Mouse (Mus musculus) stomach, embryonic 14.5 days (tissue): ENCODE results near the gene Tekt3. TPM values are rescaled to one million over a fixed set of nuclear protein-coding genes. Genes with fewer than 3 reads are reported as not detected.

Experiments
- ATAC-seq: fragments of 200-750 bp; cut with Nextera tagmentation; 2 replicates; pipeline ENCODE4 v1.8.0; 2017; ENCODE audit warnings: low read depth, moderate TSS enrichment; ENCODE audit not compliant: insufficient number of reproducible peaks, insufficient read depth, low FRiP score
- H3K27ac ChIP-seq: fragments of 300-500 bp; sonication (generic); 2 replicates; pipeline ENCODE4 v1.5.1; 2014; ENCODE audit warnings: mild to moderate bottlenecking, low read length, moderate library complexity, mixed read lengths
- H3K27me3 ChIP-seq: fragments of 300-500 bp; sonication (generic); 2 replicates; pipeline ENCODE4 v1.6.1; 2014; ENCODE audit warnings: low read length, control low read depth, mixed read lengths; ENCODE audit not compliant: control insufficient read depth, insufficient read depth
- H3K36me3 ChIP-seq: fragments of 300-500 bp; sonication (generic); 2 replicates; pipeline ENCODE4 v1.6.1; 2014; ENCODE audit warnings: mild to moderate bottlenecking, control low read depth, low read length, moderate library complexity, mixed read lengths; ENCODE audit not compliant: control insufficient read depth, insufficient read depth
- H3K4me1 ChIP-seq: fragments of 300-500 bp; sonication (generic); 2 replicates; pipeline ENCODE4 v1.6.1; 2014; ENCODE audit warnings: low read length, control low read depth, mixed read lengths; ENCODE audit not compliant: control insufficient read depth, insufficient read depth
- H3K4me2 ChIP-seq: fragments of 300-500 bp; sonication (generic); replicated peaks from 2 replicates; pipeline ENCODE4 v1.6.1; 2014; ENCODE audit warnings: low read depth, low read length, control low read depth
- H3K4me3 ChIP-seq: fragments of 300-500 bp; sonication (generic); 2 replicates; pipeline ENCODE4 v1.5.1; 2014; ENCODE audit warnings: low read depth, low read length, control low read depth
- H3K9ac ChIP-seq: fragments of 300-500 bp; sonication (generic); replicated peaks from 2 replicates; pipeline ENCODE4 v1.6.1; 2014; ENCODE audit warnings: low read depth, mild to moderate bottlenecking, control low read depth, low read length, moderate library complexity, mixed read lengths
- H3K9me3 ChIP-seq: fragments of 300-500 bp; sonication (generic); 2 replicates; pipeline ENCODE4 v1.6.1; 2016; ENCODE audit warnings: low read depth, low read length, control low read depth; ENCODE audit not compliant: control insufficient read depth
- WGBS: fragments of 180-500 bp; shearing (Covaris S2); extraction: QIAGEN DNeasy Blood & Tissue Kit; methylation state at CpG from one replicate; pipeline ENCODE4 v1.1.7; 2014; 5-methylcytosine and 5-hydroxymethylcytosine counted together
- polyA plus RNA-seq: library from polyadenylated mRNA; unstranded; fragments of >200 nt; fragmentation: Nextera tagmentation; extraction: Ambion mirVana; gene quantifications from 2 replicates; pipeline ENCODE4 v1.2.1, GENCODE M21; 2014

Tekt3 gene
- polyA plus RNA-seq, 1 experiment from 2014 or later = not detected

- Histone ChIP-seq H3K4me3 (no peak overlapping the region), H3K27ac (no peak overlapping the region), H3K9me3 (no peaks in the 10 kb centered on the region), H3K27me3 (no peaks in the 10 kb centered on the region), H3K4me1 (peaks cover 5% of the 10 kb centered on the region; the same call in 1 of the 2 replicates), H3K4me2 (no peak overlapping the region), H3K9ac (no peak overlapping the region), H3K36me3 (no peaks in the 10 kb centered on the region)
- no peak for ATAC-seq
- WGBS = 54% methylated on average over 4 of the region's 4 CpGs
These were observed 61.4 kb downstream of the Tekt3 start for GRCm38 (mm10) chr11:63122776-63123350.

DNA sequence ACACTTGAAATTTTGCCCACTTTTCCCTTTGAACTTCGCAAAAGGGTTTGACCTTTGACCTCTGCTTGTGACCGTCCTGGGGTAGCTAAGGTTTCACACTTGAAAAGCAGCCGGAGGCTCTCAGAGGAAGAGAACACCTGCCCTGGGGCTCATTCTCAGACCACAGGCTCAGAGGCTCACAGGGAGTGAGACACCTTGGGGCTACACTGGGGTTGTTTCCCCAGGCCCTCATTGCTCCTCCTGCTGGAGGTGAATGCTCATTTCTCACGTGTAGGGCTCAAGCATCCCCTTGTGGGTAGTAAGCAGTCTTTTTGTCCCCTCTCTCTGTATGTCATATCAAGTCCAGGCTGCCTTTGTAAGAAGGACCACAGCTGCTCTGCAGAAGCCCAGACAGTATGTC, 62.9 kb downstream of the Tekt3 start:
- no peaks in the 10 kb centered on the region for H3K36me3 ChIP-seq
- no peak for ATAC-seq
- no peaks in the 10 kb centered on the region for H3K9me3 ChIP-seq
- H3K27ac ChIP-seq = no peak overlapping the region
- H3K4me2 ChIP-seq = no peak overlapping the region
- H3K4me1 ChIP-seq = peaks cover 5% of the 10 kb centered on the region; the same call in 1 of the 2 replicates
- 13% methylated on average over 4 of the region's 4 CpGs for WGBS
- H3K4me3 ChIP-seq = no peak overlapping the region
- H3K9ac ChIP-seq = no peak overlapping the region
- H3K27me3 ChIP-seq = no peaks in the 10 kb centered on the region

DNA sequence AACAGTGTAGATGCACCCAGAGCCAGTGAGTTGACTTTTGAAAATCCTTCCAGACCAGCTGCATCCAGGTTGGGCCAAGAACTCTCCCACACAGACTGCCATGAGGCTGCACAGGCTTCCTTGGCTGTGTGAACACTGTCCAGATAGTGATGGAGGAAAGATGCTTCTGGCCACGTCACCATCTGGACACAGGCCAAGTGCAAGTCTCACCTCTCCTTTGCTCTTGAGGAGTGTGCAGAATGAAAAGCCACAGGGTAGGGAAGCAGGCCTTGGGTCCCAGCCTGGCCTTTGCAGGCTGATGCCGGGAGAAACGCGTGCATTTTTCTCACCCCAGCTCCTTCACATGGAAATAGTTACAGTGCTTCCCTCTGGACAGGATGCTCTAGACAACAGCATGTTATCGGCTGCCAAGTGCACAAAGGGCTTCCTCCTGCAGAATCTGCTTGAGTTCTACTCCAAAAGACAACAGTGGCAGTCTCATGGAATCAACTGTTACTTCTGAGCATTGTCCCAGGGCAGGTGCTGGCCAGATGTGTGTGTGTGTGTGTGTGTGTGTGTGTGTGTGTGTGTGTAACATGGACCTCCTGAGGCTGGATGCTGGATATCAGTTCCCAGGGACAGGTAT, 64.5 kb downstream of the Tekt3 start:
- peak; percentile 61; the same call in 1 of the 2 replicates for ATAC-seq
- Histone ChIP-seq H3K27me3 (no peaks in the 10 kb centered on the region), H3K4me3 (no peak overlapping the region), H3K9me3 (no peaks in the 10 kb centered on the region), H3K4me1 (peaks cover 16% of the 10 kb centered on the region; the same call in 1 of the 2 replicates), H3K27ac (peak overlapping the region; percentile 18; the same call in 1 of the 2 replicates), H3K4me2 (no peak overlapping the region), H3K9ac (no peak overlapping the region), H3K36me3 (no peaks in the 10 kb centered on the region)
- 61% methylated on average over 5 of the region's 5 CpGs for WGBS

DNA sequence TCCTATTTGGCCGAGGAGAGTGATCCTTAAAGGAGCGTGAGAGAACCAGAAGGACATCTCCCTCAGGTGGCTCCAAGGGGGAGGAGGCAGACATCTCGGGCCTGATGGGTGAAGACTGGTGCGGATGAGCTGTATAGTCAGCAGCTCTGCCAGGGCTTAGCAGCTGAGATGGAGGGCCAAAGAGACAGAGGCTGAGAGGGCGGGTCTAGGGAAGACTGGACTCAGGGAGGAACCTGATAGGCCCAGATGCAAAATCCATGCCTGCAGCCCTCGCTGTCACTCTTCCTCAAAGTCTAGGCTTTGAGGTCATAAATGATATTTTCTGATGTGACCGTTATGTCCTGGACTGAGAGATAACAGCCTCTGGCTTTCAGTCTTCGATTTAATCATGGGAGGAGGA, 65.5 kb downstream of the Tekt3 start:
- Histone ChIP-seq H3K4me2 (no peak overlapping the region), H3K27ac (no peak overlapping the region), H3K4me3 (no peak overlapping the region), H3K9me3 (no peaks in the 10 kb centered on the region), H3K27me3 (no peaks in the 10 kb centered on the region), H3K36me3 (no peaks in the 10 kb centered on the region), H3K9ac (no peak overlapping the region), H3K4me1 (peaks cover 18% of the 10 kb centered on the region; the same call in 1 of the 2 replicates)
- WGBS = 73% methylated on average over 8 of the region's 8 CpGs
- no peak for ATAC-seq

GRCm38 (mm10) chr11:63127513-63127912, 66.1 kb downstream of the Tekt3 start:
- Histone ChIP-seq H3K9ac (no peak overlapping the region), H3K9me3 (no peaks in the 10 kb centered on the region), H3K4me1 (peaks cover 18% of the 10 kb centered on the region; the same call in 1 of the 2 replicates), H3K36me3 (no peaks in the 10 kb centered on the region), H3K27me3 (no peaks in the 10 kb centered on the region), H3K4me2 (no peak overlapping the region), H3K27ac (no peak overlapping the region), H3K4me3 (no peak overlapping the region)
- no peak for ATAC-seq
- WGBS = 86% methylated on average over 4 of the region's 4 CpGs

GRCm38 (mm10) chr11:63128784-63129183, 67.3 kb downstream of the Tekt3 start, which contains the start of gene Pmp22:
Gene Pmp22, plus strand, starts transcription at chr11:63128982.
- Histone ChIP-seq H3K27ac (no peak within 1 kb of the TSS), H3K9me3 (no peaks in the 10 kb centered on the region), H3K9ac (no peak within 1 kb of the TSS), H3K36me3 (no peaks in the 10 kb centered on the region), H3K4me3 (no peak within 1 kb of the TSS), H3K4me1 (peaks cover 23% of the 10 kb centered on the region; the same call in 1 of the 2 replicates), H3K27me3 (no peaks in the 10 kb centered on the region), H3K4me2 (peak within 1 kb of the TSS; percentile 8; the same call in 1 of the 2 replicates)
- no peak for ATAC-seq
- WGBS = 58% methylated on average over 2 of the region's 2 CpGs

- H3K4me2 ChIP-seq = no peak overlapping the region; the same call in 1 of the 2 replicates
- 41% methylated on average over 9 of the region's 9 CpGs for WGBS
- H3K9me3 ChIP-seq = no peaks in the 10 kb centered on the region
- H3K27ac ChIP-seq = no peak overlapping the region
- no peak overlapping the region for H3K4me3 ChIP-seq
- H3K9ac ChIP-seq = no peak overlapping the region
- no peaks in the 10 kb centered on the region for H3K27me3 ChIP-seq
- H3K36me3 ChIP-seq = peaks cover under 1% of the 10 kb centered on the region; the same call in 1 of the 2 replicates
- peaks cover 29% of the 10 kb centered on the region; the same call in 1 of the 2 replicates for H3K4me1 ChIP-seq
- ATAC-seq = no peak
These were observed 67.9 kb downstream of the Tekt3 start for GRCm38 (mm10) chr11:63129375-63129774.

DNA sequence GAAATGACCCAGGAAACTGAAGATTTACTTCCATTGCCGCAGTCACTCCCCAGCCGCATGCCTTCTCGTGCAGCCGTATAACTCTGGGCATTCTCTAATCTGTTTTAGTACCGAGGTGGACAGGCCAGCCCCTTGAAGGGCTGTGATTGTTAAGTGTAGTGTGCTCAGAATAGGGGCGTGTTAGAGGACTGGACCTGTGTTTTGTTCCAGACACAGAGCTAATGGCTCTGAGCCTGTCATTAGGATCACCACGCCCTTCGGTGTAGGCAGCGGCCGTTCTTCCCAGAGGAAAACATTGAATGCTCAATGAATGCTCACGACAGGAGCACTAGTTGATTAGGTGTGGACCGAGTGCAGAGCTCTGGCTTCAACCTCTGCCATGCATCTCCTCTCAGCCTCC, 68.4 kb downstream of the Tekt3 start:
- Histone ChIP-seq H3K4me3 (no peak overlapping the region), H3K9ac (no peak overlapping the region), H3K4me1 (peaks cover 33% of the 10 kb centered on the region; the same call in 1 of the 2 replicates), H3K27ac (no peak overlapping the region), H3K36me3 (peaks cover 5% of the 10 kb centered on the region; the same call in 1 of the 2 replicates), H3K4me2 (peak overlapping the region; percentile 8; the same call in 1 of the 2 replicates), H3K9me3 (no peaks in the 10 kb centered on the region), H3K27me3 (no peaks in the 10 kb centered on the region)
- 52% methylated on average over 12 of the region's 12 CpGs for WGBS
- no peak for ATAC-seq
